Mouse (Mus musculus): ENCODE data around the gene Gpr162.

- TF ChIP-seq GATA1 (IDR thresholded peaks at IDR 0.05; ENCODE audit: borderline replicate concordance, low read length) (no peak), FLI1 (IDR thresholded peaks at IDR 0.05; ENCODE audit: low read length) (no peak)
Measured at GRCm38 (mm10) chr6:124814448-124814847, 49.3 kb downstream of the Gpr162 start.
